Mouse (Mus musculus) thymus, adult 2 months (tissue): ENCODE measurements around the gene Hexim2. TPM values are rescaled to one million over a fixed set of nuclear protein-coding genes. Genes with fewer than 3 reads are reported as not detected.

Source experiments
- DNase-seq: peaks from one replicate; pipeline ENCODE4 v3.0.0; 2021
- H3K27ac ChIP-seq: fragments of 200-500 bp; 2 replicates; pipeline ENCODE4 v1.5.1; 2012; ENCODE audit warnings: low read length, control low read depth; ENCODE audit not compliant: control insufficient read depth, insufficient read depth
- H3K27me3 ChIP-seq: fragments of 200-500 bp; 2 replicates; pipeline ENCODE4 v1.6.1; 2012; ENCODE audit warnings: mild to moderate bottlenecking, low read length, moderate library complexity, mixed read lengths; ENCODE audit not compliant: control insufficient read depth, insufficient read depth
- H3K36me3 ChIP-seq: fragments of 200-500 bp; 2 replicates; pipeline ENCODE4 v1.6.1; 2012; ENCODE audit warnings: mild to moderate bottlenecking, low read length, moderate library complexity; ENCODE audit not compliant: control insufficient read depth, insufficient read depth
- H3K4me1 ChIP-seq: fragments of 200-500 bp; replicated peaks from 2 replicates; pipeline ENCODE4 v1.6.1; 2012; ENCODE audit warnings: low read length; ENCODE audit not compliant: control insufficient read depth, insufficient read depth
- H3K4me3 ChIP-seq: fragments of 200-500 bp; 2 replicates; pipeline ENCODE4 v1.5.1; 2012; ENCODE audit warnings: mild to moderate bottlenecking, low read length, control low read depth, moderate library complexity; ENCODE audit not compliant: control insufficient read depth, insufficient read depth
- CTCF ChIP-seq: fragments of 200-500 bp; IDR thresholded peaks from 2 replicates; pipeline ENCODE4 v1.5.1; 2012; ENCODE audit warnings: mild to moderate bottlenecking, control low read depth, low read length, moderate library complexity, borderline replicate concordance; ENCODE audit not compliant: control insufficient read depth, poor library complexity, insufficient read depth; ENCODE audit errors: extremely low read depth
- POLR2A ChIP-seq: fragments of 200-500 bp; IDR thresholded peaks from 2 replicates; pipeline ENCODE4 v1.6.1; 2012; ENCODE audit warnings: mild to moderate bottlenecking, low read length, control low read depth, moderate library complexity; ENCODE audit not compliant: control insufficient read depth, poor library complexity, insufficient read depth; ENCODE audit errors: extremely low read depth
- WGBS: fragments of 180-500 bp; shearing (Covaris S2); methylation state at CpG from one replicate; pipeline ENCODE4 v1.1.7; 2018; 5-methylcytosine and 5-hydroxymethylcytosine counted together
- polyA plus RNA-seq: library from polyadenylated mRNA; depleted of rRNA; stranded (reverse); fragments of >200 nt; gene quantifications from 2 replicates; pipeline ENCODE4 v1.2.3, GENCODE M21; 2012

The Hexim2 gene
- polyA plus RNA-seq, 1 experiment, result 4.9 TPM

GRCm38 (mm10) chr11:103172392-103173040, 40.3 kb downstream of the Hexim2 start:
- Histone ChIP-seq H3K4me1 (peaks cover 61% of the 10 kb centered on the region), H3K4me3 (peak overlapping the region; percentile 99), H3K36me3 (no peaks in the 10 kb centered on the region), H3K27me3 (no peaks in the 10 kb centered on the region), H3K27ac (peak overlapping the region; percentile 92)
- TF ChIP-seq POLR2A, result 0 out of 2 replicates have a peak, but pooled peaks have one; percentile 25
- TF ChIP-seq CTCF, result no peak
- DNase-seq, result no peak
- WGBS, result 17% methylated on average over 6 of the region's 6 CpGs

DNA sequence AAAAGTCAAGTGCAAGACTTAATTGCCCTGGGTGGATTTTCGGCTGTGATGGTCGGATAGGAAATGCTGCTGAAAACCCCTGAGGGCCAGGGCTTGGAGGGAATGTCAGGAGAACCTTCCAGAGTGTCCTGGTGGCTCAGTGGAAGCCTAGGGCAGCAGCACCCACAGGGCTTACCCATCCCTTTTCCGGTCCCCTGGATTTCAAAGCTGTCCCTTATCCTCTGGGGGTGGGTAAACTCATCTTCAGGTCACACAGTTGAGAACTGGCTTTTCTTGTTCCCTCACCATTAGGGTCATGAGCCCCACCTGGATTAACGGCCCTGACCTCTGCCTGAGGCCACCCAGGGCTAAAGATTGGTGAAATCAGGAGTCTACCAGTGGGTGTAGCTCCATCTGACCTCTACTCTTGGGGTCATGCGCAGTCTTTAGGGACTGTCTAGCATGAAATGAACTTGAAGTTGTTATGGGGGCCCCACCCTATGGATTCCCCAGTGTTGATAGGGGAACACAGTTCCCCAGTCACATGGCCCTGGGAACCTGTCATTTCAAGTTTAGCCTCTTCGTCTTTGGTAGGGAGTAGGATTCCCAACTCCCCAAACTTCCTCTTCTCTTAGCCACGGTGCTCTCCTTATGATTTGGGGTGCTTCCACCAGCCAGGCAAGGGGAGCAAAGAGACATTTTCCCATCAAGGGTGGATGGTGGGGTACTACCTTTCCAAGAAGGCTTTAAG, 41.0 kb downstream of the Hexim2 start:
- H3K4me1 ChIP-seq, result peaks cover 67% of the 10 kb centered on the region
- TF ChIP-seq CTCF, result no peak
- TF ChIP-seq POLR2A, result no peak
- DNase-seq, result no peak
- no peaks in the 10 kb centered on the region for H3K36me3 ChIP-seq
- H3K27ac ChIP-seq, result peak overlapping the region; percentile 92
- peak overlapping the region; percentile 99 for H3K4me3 ChIP-seq
- H3K27me3 ChIP-seq, result no peaks in the 10 kb centered on the region
- 49% methylated on average over 7 of the region's 7 CpGs for WGBS

DNA sequence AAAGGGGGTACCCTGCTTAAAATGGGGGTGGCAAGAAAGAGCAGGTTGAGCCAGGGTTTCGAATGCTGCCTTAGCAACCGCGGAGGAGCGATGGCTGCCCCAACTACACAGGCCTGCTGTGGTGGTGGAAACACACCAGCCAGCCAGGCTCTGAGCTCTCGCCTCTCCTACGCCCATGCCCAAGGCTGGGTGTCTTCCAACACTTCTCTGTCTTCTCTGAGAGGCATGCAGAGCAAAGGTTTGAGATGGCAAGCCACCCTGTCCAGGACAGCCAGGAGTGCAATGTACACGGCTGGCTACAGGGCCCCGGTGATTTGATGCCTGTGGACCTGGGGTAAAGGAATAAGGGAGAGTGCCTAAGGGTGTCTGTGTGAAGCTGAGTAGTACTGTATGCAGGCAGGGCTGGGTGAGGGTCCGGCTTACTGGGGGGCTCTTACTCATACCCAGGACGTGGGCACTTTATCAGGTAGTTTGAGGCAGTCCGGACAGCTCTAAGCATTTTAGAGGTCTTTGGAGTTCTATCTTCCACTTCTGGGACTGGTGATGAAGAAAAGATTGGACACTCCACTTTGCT, 41.6 kb downstream of the Hexim2 start:
- WGBS, result 24% methylated on average over 11 of the region's 11 CpGs
- Histone ChIP-seq H3K27me3 (no peaks in the 10 kb centered on the region), H3K4me1 (peaks cover 73% of the 10 kb centered on the region), H3K27ac (peak overlapping the region; percentile 92), H3K4me3 (peak overlapping the region; percentile 99), H3K36me3 (no peaks in the 10 kb centered on the region)
- TF ChIP-seq CTCF, result no peak
- TF ChIP-seq POLR2A, result no peak
- peak; percentile 54 for DNase-seq

GRCm38 (mm10) chr11:103174411-103174832, 42.2 kb downstream of the Hexim2 start:
- Histone ChIP-seq H3K27me3 (no peaks in the 10 kb centered on the region), H3K4me1 (peaks cover 69% of the 10 kb centered on the region), H3K36me3 (peaks cover 2% of the 10 kb centered on the region; the same call in 1 of the 2 replicates), H3K27ac (peak overlapping the region; percentile 92), H3K4me3 (peak overlapping the region; percentile 99)
- 11% methylated on average over 5 of the region's 5 CpGs for WGBS
- TF ChIP-seq POLR2A (no peak), CTCF (no peak)
- DNase-seq, result peak; percentile 50

GRCm38 (mm10) chr11:103174891-103175391, 42.7 kb downstream of the Hexim2 start:
- Histone ChIP-seq H3K4me1 (peaks cover 64% of the 10 kb centered on the region), H3K4me3 (peak overlapping the region; percentile 99), H3K36me3 (peaks cover 3% of the 10 kb centered on the region; the same call in 1 of the 2 replicates), H3K27ac (peak overlapping the region; percentile 92), H3K27me3 (no peaks in the 10 kb centered on the region)
- peak; percentile 95 for DNase-seq
- 3% methylated on average over 8 of the region's 8 CpGs for WGBS
- TF ChIP-seq POLR2A (peak; percentile 72; the same call in 1 of the 2 replicates), CTCF (no peak)
